Mouse (Mus musculus): Measurements from ENCODE around the gene Lim2. TPM values are rescaled to one million over a fixed set of nuclear protein-coding genes. Genes with fewer than 3 reads are reported as not detected.

Lim2 gene
- polyA plus RNA-seq, 1 experiment from 2014 or later: not detected

GRCm38 (mm10) chr7:43449811-43450210 is 22.3 kb downstream of the Lim2 start:
- no peak overlapping the region for H3K9ac ChIP-seq
- ATAC-seq (ENCODE audit: borderline replicate concordance, extremely low read depth, low FRiP score, low TSS enrichment): no peak
- H3K36me3 ChIP-seq: peaks cover 23% of the 10 kb centered on the region
- H3K27ac ChIP-seq: no peak overlapping the region
- H3K4me2 ChIP-seq: no peak overlapping the region
- H3K9me3 ChIP-seq: no peaks in the 10 kb centered on the region
- 95% methylated on average over 2 of the region's 2 CpGs for WGBS
- H3K4me3 ChIP-seq: no peak overlapping the region
- H3K27me3 ChIP-seq: no peaks in the 10 kb centered on the region
- peaks cover 5% of the 10 kb centered on the region for H3K4me1 ChIP-seq

GRCm38 (mm10) chr7:43451726-43452125 is 24.3 kb downstream of the Lim2 start:
- Histone ChIP-seq H3K9ac (no peak overlapping the region), H3K36me3 (peaks cover 40% of the 10 kb centered on the region), H3K4me2 (no peak overlapping the region), H3K27me3 (no peaks in the 10 kb centered on the region), H3K27ac (no peak overlapping the region), H3K9me3 (no peaks in the 10 kb centered on the region), H3K4me1 (no peaks in the 10 kb centered on the region), H3K4me3 (no peak overlapping the region)
- WGBS: 92% methylated on average over 11 of the region's 11 CpGs
- no peak for ATAC-seq (ENCODE audit: borderline replicate concordance, extremely low read depth, low FRiP score, low TSS enrichment)

GRCm38 (mm10) chr7:43452609-43453008 is 25.1 kb downstream of the Lim2 start:
- no peak for ATAC-seq (ENCODE audit: borderline replicate concordance, extremely low read depth, low FRiP score, low TSS enrichment)
- H3K4me2 ChIP-seq: no peak overlapping the region
- no peak overlapping the region for H3K27ac ChIP-seq
- 39% methylated on average over 4 of the region's 4 CpGs for WGBS
- H3K4me3 ChIP-seq: no peak overlapping the region
- H3K36me3 ChIP-seq: peaks cover 49% of the 10 kb centered on the region
- no peaks in the 10 kb centered on the region for H3K4me1 ChIP-seq
- no peaks in the 10 kb centered on the region for H3K9me3 ChIP-seq
- no peaks in the 10 kb centered on the region for H3K27me3 ChIP-seq
- no peak overlapping the region for H3K9ac ChIP-seq

- Histone ChIP-seq H3K36me3 (peaks cover 54% of the 10 kb centered on the region), H3K27me3 (no peaks in the 10 kb centered on the region), H3K4me1 (no peaks in the 10 kb centered on the region), H3K27ac (no peak overlapping the region), H3K9ac (no peak overlapping the region), H3K4me3 (no peak overlapping the region), H3K9me3 (no peaks in the 10 kb centered on the region), H3K4me2 (no peak overlapping the region)
- WGBS: 79% methylated on average over 14 of the region's 14 CpGs
- ATAC-seq (ENCODE audit: borderline replicate concordance, extremely low read depth, low FRiP score, low TSS enrichment): no peak
Measured at GRCm38 (mm10) chr7:43453599-43454355, 26.3 kb downstream of the Lim2 start.

DNA sequence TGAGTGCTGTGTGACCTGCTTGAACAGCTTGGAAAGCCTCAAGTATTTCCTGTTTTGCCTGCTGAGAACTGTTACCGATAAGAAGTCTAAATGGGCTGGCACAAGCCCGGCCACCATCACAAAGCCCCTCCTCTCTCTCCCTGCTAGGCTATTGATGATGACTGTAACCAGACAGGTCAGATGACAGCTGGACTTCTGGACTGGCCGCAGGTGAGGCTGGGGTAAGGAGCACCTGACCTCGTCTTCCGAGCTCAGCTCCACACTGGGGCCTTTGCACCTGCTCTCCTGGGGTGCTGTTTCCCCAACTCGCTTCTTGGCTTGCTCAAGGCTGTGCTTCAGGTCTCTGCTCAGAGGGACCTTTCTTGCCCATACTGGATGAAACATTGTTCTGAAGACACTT is 26.9 kb downstream of the Lim2 start:
- H3K4me2 ChIP-seq: no peak overlapping the region
- no peak overlapping the region for H3K9ac ChIP-seq
- no peak overlapping the region for H3K27ac ChIP-seq
- H3K9me3 ChIP-seq: no peaks in the 10 kb centered on the region
- peaks cover 54% of the 10 kb centered on the region for H3K36me3 ChIP-seq
- no peaks in the 10 kb centered on the region for H3K4me1 ChIP-seq
- no peak overlapping the region for H3K4me3 ChIP-seq
- no peak for ATAC-seq (ENCODE audit: borderline replicate concordance, extremely low read depth, low FRiP score, low TSS enrichment)
- no peaks in the 10 kb centered on the region for H3K27me3 ChIP-seq
- WGBS: 73% methylated on average over 6 of the region's 6 CpGs

DNA sequence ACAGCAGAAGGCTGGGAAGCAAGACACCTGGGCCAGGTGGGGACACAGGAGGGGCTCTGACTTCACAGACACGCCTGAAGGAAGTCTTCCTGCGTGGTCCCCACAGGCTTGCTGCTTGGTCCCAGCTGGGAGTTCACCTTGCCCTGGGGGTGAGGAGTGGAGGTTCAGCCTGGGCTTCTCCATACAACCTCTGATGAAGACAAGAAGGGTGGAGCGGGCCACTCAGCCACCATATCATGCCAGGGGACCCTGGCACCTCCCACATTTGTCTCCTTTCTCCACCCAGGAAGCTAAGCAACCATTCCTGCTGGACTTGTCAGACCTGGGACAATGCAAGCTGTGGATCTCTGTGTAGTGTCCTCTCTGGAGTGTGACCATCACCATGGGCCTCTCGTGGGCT is 35.4 kb downstream of the Lim2 start, which contains the start of gene Vsig10l:
Gene Vsig10l, plus strand, starts transcription at position 301 of the 400 bp plus-strand sequence.
- Histone ChIP-seq H3K9ac (no peak within 1 kb of the TSS), H3K9me3 (no peaks in the 10 kb centered on the region), H3K36me3 (0 out of 2 replicates have a peak, but pooled peaks cover 3% of the 10 kb centered on the region), H3K4me1 (peaks cover 16% of the 10 kb centered on the region), H3K4me3 (no peak within 1 kb of the TSS), H3K27ac (no peak within 1 kb of the TSS), H3K27me3 (peaks cover 9% of the 10 kb centered on the region), H3K4me2 (no peak within 1 kb of the TSS)
- ATAC-seq (ENCODE audit: borderline replicate concordance, extremely low read depth, low FRiP score, low TSS enrichment): no peak
- WGBS: 57% methylated on average over 4 of the region's 4 CpGs

GRCm38 (mm10) chr7:43463976-43464375 is 36.5 kb downstream of the Lim2 start:
- H3K27me3 ChIP-seq: peaks cover 9% of the 10 kb centered on the region
- no peak overlapping the region for H3K4me3 ChIP-seq
- H3K4me1 ChIP-seq: peaks cover 16% of the 10 kb centered on the region
- ATAC-seq (ENCODE audit: borderline replicate concordance, extremely low read depth, low FRiP score, low TSS enrichment): no peak
- no peak overlapping the region for H3K4me2 ChIP-seq
- no peak overlapping the region for H3K27ac ChIP-seq
- H3K36me3 ChIP-seq: no peaks in the 10 kb centered on the region
- no peaks in the 10 kb centered on the region for H3K9me3 ChIP-seq
- no peak overlapping the region for H3K9ac ChIP-seq
- WGBS: 68% methylated on average over 7 of the region's 7 CpGs

GRCm38 (mm10) chr7:43464864-43465343 is 37.4 kb downstream of the Lim2 start:
- Histone ChIP-seq H3K27me3 (peaks cover 9% of the 10 kb centered on the region), H3K4me2 (peak overlapping the region; percentile 95), H3K4me3 (peak overlapping the region; percentile 51), H3K36me3 (no peaks in the 10 kb centered on the region), H3K9ac (peak overlapping the region; percentile 47; the same call in 1 of the 2 replicates), H3K9me3 (no peaks in the 10 kb centered on the region), H3K27ac (no peak overlapping the region), H3K4me1 (peaks cover 16% of the 10 kb centered on the region)
- 6% methylated on average over 35 of the region's 35 CpGs for WGBS
- no peak; the same call in 1 of the 2 replicates for ATAC-seq (ENCODE audit: borderline replicate concordance, extremely low read depth, low FRiP score, low TSS enrichment)

DNA sequence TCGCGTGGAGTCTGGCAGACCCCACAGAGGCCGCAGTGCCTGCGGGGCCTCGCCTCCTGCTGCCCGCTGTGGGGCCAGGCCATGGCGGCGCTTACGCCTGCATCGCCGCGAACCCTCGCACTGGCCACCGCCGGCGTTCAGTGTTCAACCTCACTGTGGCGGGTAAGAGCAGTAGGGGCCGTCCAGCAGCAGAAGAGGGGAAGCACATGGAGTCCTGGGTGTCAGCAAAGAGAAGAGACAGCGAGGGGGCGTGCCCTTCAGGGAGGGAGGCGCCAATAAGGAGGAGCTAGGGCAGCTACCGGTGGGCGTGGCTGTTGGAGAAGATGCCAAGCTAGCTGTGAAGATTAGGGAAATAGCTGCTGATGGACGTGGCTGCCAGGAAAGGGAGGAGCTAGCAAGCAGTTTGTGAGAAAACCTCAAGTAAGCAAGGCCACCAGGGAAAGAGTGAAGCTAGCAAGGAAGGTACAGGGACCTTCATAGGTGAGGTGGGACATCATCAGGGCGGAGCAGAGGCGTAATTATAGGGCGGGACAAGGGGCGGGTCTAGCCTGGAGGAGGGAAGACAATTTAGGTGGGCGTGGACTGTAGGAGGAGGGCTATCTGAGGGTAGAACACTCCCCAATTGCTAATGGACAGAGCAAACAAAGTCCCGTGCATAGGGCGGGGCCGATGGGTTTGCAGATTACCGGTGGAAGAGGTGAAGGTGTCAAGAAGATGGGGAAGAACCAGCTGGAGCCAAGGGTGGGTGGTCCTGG is 38.1 kb downstream of the Lim2 start:
- Histone ChIP-seq H3K27ac (no peak overlapping the region), H3K4me2 (peak overlapping the region; percentile 95), H3K4me3 (peak overlapping the region; percentile 51), H3K36me3 (no peaks in the 10 kb centered on the region), H3K4me1 (peaks cover 16% of the 10 kb centered on the region), H3K27me3 (peaks cover 9% of the 10 kb centered on the region), H3K9ac (peak overlapping the region; percentile 47; the same call in 1 of the 2 replicates), H3K9me3 (no peaks in the 10 kb centered on the region)
- under 1% methylated on average over 33 of the region's 33 CpGs for WGBS
- peak; percentile 90 for ATAC-seq (ENCODE audit: borderline replicate concordance, extremely low read depth, low FRiP score, low TSS enrichment)

DNA sequence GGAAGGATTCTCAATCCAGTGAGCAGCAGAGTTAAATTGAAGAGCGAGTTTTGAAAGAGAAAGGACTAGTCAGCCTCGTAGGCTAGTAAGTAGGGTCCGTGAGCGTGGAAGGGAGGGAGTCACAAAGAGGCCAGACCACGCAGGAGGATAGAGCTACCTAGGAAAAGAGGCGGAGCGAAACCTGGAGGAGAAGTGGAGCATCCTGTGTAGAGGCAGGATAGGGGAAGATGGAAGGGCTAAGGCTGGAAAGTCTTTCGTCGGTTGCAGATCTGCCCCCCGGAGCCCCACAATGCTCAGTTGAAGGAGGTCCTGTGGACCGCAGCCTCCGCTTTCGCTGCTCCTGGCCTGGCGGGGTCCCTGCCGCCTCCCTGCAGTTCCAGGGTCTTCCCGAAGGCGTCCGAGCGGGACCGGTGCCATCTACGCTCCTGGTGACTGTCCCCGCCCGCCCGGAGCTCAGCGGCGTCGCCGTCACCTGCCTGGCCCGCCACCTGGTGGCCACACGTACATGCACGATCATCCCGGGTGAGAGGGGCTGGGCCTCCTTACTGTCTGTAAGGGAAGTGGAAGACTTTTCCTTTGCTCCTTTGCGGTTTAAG is 38.7 kb downstream of the Lim2 start:
- Histone ChIP-seq H3K27ac (no peak overlapping the region; the same call in 1 of the 2 replicates), H3K4me1 (peaks cover 16% of the 10 kb centered on the region), H3K27me3 (peaks cover 9% of the 10 kb centered on the region), H3K36me3 (no peaks in the 10 kb centered on the region), H3K4me3 (peak overlapping the region; percentile 51), H3K4me2 (peak overlapping the region; percentile 95), H3K9me3 (no peaks in the 10 kb centered on the region), H3K9ac (peak overlapping the region; percentile 24; the same call in 1 of the 2 replicates)
- WGBS: 2% methylated on average over 28 of the region's 33 CpGs
- peak; percentile 55 for ATAC-seq (ENCODE audit: borderline replicate concordance, extremely low read depth, low FRiP score, low TSS enrichment)

GRCm38 (mm10) chr7:43470373-43470772 is 42.9 kb downstream of the Lim2 start:
- Histone ChIP-seq H3K4me1 (peaks cover 9% of the 10 kb centered on the region), H3K4me3 (no peak overlapping the region), H3K27me3 (peaks cover 5% of the 10 kb centered on the region), H3K9me3 (no peaks in the 10 kb centered on the region), H3K4me2 (no peak overlapping the region), H3K27ac (no peak overlapping the region), H3K9ac (no peak overlapping the region), H3K36me3 (no peaks in the 10 kb centered on the region)
- WGBS: 42% methylated on average over 8 of the region's 8 CpGs
- ATAC-seq (ENCODE audit: borderline replicate concordance, extremely low read depth, low FRiP score, low TSS enrichment): no peak
